Mouse (Mus musculus) adrenal gland, postnatal 25 days (tissue): ENCODE data around the gene Clptm1. TPM values are rescaled to one million over a fixed set of nuclear protein-coding genes. Genes with fewer than 3 reads are reported as not detected.

Source experiments
- DNase-seq: peaks from one replicate; pipeline ENCODE4 v3.0.0; 2021; ENCODE audit warnings: mixed read lengths
- long read RNA-seq: library from polyadenylated mRNA; stranded (forward); transcript quantifications from one replicate; pipeline ENCODE4 v2.0.0, GENCODE M21; 2021
- total RNA-seq: library from RNA; stranded (reverse); gene quantifications from 2 replicates; pipeline ENCODE4 v1.2.3, GENCODE M21; 2021

Gene Clptm1
- total RNA-seq = 148 and 159 TPM in 2 replicates
- long read RNA-seq, full-length matches to known transcripts = 156 of 265 reads
- long read RNA-seq, partial matches to known transcripts = 85 of 265 reads
- long read RNA-seq, other reads (novel, unspliced or antisense) = 24 of 265 reads

DNA sequence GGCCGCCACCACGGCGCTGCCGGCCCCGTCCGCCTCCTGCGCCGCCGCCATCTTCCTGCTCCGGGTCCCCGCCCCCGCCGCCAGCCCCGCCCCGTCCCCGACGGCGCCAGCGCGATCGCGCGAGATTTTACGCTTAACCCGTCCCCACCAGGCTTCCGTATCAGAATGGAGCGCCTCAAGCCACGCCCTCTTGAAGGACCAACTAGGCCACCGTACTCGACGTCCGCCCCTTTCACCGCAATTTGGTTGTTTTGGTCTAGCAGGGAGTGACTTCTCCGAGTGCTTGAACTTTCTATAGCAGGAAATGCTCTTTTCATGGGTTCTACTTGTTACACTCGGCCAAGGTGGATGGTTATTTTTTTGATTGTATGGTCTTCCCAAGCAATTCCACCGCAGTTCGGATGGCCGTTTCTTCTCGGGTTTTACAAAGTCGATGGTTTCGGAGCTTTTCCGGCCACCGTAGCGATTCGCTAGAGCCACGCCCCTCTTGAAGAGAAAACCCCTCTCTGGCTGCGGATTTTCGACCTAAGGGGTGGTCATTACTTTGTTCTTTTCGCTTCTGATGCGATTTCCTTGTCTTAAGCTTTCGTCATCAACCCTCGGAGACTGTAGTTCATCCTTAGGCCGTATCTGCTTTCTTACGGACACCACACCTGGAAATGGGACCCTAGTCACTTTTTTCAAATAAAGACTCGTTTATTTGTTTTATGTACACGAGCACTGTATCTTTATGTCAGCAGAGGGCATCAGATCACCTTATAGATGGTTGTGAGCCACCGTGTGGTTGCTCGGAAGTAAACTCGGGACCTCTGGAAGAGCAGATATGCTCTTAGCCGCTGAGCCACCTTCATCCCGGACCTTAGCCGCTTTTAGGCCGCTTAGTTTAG, at the start of gene Clptm1:
Gene Clptm1 (minus strand): TSS at position 79 of the 887 bp plus-strand sequence.
- DNase-seq = peak; percentile 98

DNA sequence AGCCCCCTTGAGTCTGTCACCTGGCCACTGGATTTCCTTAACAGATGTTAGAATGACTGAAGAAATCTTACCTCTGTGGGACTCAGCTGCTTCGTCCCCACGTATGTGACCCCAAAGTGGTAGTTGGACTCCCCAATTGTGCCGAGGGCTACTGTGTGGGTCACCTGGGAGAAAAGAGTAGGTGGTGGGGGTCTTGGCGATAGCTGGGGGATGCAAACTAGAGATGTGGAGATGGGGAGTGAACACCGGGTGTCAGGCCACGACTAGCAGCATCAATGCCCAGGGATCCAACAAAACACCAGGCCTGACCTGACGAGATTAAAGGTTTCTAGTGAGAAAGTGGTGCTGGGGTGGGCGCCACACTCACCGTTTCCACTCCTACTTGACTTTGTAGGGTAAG, 48.8 kb upstream of the Clptm1 start:
- no peak for DNase-seq

DNA sequence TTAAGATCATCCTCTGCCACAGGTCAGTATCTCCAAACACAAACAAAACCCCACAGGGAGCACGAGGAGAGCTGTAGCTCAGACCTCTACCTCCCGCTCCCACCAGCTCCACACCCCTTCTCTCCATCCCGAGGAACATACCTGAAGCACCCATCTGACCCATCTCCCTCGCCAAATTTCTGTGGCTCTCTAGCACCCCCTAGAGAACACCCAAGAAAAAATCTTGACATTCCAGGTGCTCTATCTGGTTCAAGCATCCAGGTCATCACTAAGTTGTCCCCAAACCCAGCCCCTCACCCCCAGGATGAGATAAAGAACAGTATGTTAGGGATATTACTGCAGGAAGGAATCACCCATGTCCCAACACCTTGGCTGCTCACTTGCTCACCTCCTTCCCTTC, 48.4 kb upstream of the Clptm1 start:
- no peak for DNase-seq

DNA sequence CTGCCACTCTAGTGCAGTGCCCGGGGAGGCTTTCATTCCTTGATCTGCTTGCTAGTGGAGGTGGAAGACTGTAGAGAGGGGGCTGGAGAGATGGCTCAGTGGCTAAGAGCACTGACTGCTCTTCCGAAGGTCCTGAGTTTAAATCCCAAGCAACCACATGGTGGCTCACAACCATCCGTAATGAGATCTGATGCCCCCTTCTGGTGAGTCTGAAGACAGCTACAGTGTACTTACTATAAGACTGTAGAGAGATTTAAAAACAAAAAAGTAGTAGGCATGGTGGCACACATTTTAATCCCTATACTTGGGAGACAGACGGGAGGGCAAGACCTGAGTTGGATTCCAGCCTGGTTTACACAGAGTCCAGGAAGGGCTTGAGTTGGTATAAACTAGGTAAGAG, 47.6 kb upstream of the Clptm1 start:
- no peak for DNase-seq

DNA sequence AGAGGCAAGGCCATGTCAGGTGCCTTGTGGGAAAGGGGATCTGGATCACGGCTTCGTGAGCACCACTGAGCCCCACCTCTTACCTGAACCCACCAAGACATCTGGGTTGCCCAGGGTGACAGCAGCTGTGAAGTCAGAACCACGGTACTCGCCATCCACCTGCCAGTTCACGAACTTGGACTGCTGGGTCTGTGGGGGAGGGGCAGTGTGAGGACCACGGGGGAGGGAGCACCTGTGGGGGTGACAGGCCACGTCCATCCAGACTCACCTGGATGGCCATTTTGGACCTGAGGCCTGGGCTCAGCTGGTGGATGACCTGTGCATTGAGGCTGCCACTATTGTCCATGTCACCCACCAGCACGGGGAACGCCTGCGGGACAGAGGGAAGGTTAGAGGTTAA, 45.8 kb upstream of the Clptm1 start:
- DNase-seq = no peak

DNA sequence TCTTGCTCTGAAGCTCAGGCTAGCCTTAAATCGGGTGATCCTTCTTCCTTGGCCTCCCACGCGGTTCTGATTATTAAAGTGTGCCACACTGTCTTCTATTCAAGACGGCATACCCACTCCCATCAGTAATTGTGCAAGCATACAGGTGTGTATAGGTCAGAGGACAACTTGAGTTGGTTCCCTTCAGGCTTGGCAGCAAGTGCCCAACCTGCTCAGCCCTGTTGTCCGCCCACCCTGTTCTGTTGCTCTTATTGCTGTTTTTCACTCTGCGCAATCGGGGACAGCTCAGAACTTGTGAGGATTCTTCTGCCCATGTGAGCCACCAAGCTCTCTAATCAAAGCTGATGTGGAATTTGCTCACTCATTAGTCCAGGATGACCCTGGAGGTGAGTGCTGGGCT, 40.4 kb upstream of the Clptm1 start:
- no peak for DNase-seq

DNA sequence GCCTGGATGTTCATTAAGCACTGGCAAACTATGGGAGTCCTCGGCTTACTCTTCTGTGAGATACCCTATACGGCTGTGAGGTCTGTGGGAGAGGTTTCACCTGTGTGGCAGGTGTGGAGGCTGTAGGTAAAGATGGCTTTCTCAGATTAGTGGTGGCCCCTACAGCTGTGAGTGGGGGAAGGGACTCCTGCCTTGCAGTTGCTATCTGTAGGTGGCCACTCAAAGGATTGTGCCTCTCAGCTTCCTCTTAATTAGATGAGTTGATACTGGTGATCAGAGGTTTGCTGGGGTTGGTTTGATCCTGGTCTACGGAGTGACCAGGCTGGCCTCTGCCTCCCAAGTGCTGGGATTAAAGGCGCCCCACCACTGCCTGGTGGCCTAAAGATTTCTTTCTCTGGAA, 39.6 kb upstream of the Clptm1 start:
- DNase-seq = no peak

DNA sequence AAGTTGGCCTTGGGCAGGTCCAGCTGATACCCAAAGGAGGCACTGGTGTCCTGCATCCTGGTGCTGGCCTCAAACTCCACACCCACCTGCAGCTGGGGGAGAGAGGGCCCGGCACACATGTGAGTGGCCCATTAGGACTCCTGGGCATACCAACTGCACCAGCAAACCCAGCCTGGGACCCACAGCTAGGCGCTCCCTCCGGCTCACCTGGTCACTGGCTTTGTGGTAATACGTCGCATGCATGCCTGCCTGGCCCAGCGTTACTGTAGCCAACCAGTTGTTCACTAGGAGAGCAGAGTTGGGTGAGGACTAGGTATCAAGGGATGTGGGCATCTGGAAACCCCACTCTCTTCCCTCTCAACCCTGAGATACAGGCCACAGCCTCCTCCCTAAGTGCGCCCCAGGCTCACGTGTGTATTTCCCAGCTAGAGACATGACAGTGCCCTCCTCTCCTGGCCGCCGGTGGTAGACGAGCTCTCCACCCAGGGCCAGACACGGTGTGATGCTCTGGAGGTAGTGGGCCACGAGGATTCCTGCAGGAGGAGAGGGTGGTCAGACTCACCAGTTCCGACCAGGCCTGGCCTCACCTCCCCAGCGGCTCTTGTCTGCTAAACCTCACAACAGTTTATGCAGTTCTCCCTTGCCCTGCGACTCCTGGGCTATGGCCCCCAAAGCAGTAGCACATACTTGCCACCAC, 38.2 kb upstream of the Clptm1 start:
- no peak for DNase-seq

DNA sequence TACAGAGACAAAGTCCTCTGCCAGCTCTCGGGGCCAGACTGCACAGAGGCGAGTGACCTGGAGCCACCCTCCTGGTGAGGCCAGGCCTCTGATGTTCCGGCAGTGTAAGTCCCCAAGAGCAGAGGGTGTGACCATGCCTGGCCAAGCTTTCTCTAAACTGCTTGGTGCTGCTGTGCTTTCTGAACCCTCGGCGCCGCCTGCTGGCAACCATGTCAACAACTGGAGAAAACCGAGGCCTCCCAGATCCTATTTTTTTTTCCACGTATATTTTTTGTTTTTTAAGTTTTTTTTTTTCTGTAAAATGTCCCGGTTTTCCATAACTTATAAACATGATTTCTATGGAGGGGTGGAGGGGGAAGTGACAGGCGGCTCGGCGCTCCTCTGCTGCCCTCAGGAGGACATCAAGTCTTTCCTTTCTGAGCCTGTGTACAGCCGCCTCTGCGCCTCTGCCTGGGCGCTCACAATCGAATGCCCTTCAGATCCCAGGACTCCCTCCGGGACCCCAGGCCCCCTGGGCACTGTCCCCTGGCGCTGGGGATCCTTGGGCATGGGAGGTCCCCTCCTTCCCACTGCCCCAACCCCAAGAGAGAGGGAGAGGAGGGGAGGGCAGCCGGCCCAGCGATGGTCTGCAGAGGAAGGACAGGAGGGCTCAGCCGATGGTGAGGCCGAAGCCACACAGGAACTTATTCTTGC, 36.4 kb upstream of the Clptm1 start:
- DNase-seq = peak; percentile 79

DNA sequence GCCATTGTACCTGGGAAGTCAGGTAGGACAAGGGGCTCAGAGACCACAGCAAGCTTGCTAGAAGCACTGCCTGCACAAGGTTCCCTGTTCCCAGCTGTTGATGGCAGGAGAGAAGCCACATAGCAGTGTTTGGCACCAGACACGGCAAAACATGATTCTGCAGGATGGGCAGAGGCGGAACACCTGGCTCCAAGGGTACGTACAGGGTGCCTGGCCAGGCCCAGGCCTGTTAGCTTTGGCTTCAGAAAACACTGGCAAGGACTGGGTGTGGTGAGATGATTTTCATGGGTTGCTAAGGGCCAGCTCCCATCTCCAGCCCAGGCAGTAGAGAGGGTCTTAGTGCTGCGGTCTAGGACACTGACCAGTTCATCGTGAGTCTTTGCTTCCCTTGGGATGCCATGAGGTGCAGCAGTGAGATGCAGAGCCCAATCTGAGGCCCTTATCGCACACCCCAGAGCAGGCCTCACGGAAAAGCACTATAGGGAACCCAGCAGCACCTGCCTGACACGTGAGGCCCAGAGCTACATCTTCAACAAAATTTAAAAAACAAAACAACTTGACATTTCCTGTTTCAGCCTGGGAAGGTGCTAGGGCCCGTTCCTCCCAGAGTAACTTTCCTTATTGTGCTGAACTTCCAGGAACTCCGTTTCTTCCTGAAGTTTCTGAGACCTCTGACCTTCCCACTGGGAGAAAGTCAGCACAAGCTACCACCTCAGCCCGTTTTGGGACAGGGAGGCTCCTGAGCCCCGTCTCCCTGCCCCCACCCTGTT, 35.7 kb upstream of the Clptm1 start:
- no peak for DNase-seq

DNA sequence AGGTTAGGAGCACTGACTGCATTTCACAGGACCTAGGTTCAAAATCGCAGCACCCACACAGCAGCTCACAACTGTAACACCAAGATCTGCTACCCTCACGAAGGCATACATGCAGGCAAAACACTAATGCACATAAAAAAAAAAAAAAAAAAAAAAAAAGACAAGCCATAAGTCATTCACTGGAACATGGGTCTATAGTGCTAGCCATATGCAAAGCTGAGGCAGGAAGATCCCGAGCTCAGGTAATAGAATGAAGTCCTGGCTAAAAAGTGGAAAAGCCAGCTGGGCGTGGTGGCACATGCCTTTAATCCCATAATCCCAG, 35.0 kb upstream of the Clptm1 start:
- DNase-seq = no peak

DNA sequence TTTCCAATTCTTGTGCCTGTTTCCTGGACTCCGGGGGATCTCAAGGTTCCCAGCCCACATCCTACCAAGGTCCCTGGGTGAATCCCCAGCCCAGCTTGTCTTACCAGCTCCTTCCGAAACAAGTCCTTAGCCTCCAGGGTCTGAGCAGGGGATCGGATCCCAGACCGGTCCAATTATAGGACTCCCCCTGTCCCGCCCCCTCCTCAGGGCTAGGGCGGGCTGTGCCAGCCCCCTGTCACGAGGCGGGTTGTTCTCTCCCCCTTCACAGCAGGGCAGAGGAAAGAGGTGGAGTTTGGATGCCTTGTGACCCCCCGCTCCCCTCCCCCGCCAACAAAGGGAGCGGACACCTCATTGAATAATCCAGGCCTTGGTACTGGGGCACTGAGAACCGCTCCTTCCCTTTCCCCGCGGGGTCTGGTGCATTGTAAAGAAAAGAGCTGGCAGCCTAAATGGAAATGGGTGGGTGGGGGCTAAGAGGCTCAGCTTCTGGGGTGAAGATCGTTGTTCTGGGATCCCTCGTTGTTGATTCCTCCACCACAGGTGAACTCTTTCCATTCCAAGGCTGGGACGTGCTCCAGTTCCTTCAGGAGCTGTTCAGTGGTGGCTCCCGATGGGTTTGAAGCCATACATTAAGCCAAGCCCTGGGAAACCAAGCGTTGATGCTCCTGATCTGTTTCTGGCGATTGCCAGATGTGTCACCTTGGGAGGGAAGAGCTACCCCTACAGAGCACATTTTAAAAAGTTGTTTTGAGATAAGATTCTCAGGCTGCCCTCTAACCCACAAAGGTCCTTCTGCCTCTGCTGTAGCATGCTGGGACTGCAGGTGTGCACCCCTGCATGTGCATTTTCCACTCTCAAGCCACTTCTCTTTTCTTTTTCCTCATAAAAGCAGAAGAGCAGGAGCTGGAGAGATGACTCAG, 34.3 kb upstream of the Clptm1 start, which contains the start of gene Apoe:
Gene Apoe (minus strand): TSS at position 282 of the 920 bp plus-strand sequence.
- peak; percentile 63 for DNase-seq

DNA sequence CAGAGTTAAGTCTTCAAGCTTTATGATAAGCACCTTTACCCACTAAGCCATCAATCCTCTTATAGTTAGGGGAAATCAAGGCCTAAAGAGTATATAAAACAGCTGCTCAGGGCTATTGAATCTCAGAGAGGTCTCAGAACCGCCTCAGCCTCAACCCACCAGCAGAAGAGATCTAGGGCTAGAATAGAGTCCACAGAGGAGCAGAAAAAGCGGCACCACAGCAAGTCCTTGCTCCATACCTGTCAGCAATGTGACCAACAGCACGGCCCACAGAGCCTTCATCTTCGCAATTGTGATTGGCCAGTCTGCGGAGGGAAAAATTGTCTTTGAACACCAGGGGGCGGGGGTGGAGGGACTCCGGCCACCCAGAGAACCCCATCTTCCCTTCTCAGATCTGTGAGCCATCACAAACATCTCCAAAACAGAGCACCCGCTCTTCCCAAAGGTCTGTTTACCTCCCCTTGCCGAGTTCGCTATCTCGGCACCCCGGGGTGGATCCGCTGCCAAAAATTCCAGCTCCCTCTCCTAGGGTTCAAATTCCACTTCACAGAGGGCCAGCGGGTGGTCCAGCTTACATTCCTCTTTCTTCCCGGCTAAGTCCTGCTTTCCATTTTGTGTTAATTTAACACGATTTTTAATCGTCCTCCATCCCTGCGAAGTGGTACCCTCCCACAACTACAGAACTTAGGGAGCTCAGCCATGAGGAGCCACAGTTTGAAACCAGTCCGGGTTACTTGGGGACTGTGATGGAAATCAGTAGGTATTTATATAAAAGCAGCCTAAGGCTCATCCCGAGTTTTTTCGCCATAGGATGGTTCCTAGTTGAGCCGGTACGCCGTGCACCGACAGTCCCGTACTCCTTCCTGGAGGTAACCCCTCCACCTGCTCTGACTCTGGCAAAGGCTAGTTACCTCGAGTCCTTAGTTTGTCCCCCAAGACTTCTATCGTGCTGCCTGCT, 33.4 kb upstream of the Clptm1 start:
- DNase-seq = no peak

DNA sequence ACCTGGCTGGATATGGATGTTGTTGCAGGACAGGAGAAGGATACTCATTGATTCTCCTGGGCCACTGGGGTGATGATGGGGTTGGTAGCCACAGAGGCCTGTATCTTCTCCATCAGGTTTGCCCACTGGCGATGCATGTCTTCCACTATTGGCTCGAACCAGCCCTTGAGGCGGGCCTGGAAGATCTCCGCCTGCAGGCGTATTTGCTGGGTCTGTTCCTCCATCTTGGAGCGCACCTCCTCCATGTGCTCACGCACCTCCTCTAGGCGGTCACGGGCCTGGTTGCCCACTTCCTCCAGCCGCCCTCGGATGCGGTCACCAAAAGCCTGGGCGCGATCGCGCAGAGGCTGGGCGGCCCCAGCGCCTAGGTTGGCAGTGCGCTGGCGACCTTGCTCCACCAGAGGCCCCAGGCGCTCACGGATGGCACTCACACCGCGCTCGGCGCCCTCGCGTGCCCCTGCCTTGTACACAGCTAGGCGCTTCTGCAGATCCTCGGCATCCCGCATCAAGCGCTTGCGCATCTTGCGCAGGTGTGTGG, 31.6 kb upstream of the Clptm1 start:
- DNase-seq = no peak

DNA sequence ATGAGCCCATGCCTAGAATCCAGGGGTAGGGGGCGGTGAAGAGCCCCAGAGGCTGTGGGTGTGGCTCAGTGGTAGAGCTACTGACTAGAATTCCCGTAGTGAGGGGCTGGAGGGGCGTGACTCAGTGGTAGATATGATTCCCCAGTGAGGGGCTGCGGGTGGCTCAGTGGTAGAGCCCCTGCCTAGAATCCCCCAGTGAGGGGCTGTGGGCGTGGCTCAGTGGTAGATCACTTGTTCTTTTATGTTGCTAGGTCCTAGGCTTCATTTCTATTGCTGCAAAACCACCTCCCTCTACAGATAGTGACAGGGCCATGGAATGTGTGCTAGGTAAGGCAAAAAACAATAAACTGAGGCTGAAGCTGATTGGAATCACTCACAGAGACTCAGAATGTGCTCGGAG, 31.0 kb upstream of the Clptm1 start:
- no peak for DNase-seq

DNA sequence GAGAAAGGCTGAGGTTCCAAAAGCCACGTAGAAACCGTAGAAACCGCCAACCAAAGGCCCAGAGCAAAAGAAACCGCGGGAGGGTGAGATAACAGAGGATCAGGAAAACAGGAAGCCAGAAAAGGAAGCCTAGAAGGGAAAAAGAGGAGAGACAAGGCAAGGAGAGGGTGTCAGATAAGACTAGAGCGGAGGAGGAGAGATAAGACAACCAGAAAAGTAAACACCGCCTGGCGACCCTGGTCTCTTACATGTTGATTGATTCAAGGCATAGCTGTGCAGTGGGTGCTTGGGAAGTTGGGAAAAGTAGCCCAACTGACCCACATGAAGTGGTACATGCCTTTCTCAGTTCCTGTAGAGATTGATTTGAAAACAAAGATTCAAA, 30.4 kb upstream of the Clptm1 start:
- DNase-seq = no peak

DNA sequence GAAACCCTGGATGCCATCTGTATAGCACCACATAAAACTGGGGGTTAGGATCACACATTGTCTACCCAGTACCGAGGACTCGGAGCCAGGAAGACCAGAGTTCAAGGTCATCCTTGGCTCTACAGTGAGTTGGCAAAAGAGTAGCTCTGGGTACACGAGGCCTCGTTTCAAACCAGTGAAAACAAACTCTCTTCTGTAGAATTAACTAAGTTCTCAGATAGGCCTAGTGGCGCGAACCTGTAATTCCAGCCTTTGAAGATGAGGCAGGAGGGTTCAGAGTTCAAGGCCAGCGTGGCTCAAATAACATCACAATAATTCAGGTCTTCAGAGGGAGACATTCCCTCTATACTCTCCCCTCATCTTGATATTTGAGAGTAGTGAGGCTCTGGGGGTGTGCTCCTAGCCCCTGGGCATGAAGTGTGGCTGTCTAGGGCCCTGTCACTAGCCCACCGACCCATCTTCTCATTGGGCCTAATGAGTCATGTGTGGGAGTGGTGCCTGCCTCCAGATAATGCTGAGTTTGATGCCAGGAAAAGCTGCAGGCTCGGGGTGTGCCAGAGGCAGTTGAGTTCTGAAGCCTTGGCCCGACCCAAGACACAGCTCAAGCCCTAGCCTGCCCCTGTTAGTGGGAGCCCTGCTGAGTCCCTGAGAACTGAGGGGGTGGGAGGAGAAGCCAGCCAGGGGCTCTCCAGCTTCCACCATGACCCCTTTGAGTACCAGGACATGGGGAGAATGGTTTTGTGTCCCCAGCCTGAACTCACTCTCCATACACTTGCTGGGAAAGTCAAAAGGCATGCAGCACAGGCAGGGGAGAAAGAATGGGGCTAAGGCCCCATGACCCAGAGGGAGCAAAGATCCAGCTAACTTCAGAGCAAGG, 29.7 kb upstream of the Clptm1 start:
- no peak for DNase-seq

DNA sequence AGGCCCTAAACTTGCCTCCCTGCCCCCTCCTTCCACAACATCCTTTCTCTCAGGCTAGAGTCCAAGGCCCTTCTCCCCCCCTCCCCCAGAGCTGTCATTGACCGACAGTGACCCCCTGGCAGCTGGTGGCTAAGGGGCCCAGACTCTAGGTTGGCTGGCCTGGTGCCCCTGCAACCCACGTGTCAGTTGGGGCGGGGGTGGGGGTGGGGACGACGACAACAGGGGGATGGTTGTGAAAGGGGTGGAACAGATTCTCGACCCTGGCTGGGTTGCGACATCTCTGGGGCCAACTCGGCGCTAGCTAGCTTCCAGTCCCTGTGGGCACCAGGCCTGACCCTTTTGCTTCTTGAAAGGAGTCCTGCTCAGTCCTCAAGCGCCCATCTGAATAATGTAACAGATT, 28.6 kb upstream of the Clptm1 start:
- peak; percentile 69 for DNase-seq
